Mouse (Mus musculus) megakaryocyte, embryonic 14.5 days (primary cell): Measurements from ENCODE around the gene Cd19. TPM values are rescaled to one million over a fixed set of nuclear protein-coding genes. Genes with fewer than 3 reads are reported as not detected.
"Not testable (repeated sequence)": the region's sequence is repeated elsewhere in the genome, so short reads cannot be mapped to it uniquely, and the experiment has no call there.

Experiments
- H3K27me3 ChIP-seq: replicated peaks from 2 replicates; pipeline ENCODE3; 2012; ENCODE audit warnings: inconsistent platforms
- H3K36me3 ChIP-seq: replicated peaks from 2 replicates; pipeline ENCODE3; 2012; ENCODE audit warnings: low read length, inconsistent platforms, mixed read lengths
- H3K4me1 ChIP-seq: 2 replicates; pipeline ENCODE4 v1.6.1; 2012; ENCODE audit warnings: inconsistent platforms
- H3K4me3 ChIP-seq: replicated peaks from 2 replicates; pipeline ENCODE3; 2012; ENCODE audit warnings: moderate library complexity, mild to moderate bottlenecking, inconsistent platforms
- H3K9me3 ChIP-seq: 2 replicates; pipeline ENCODE4 v1.6.1; 2012; ENCODE audit warnings: inconsistent platforms
- FLI1 ChIP-seq: IDR thresholded peaks from 2 replicates; pipeline ENCODE4 v1.6.1; 2012; ENCODE audit warnings: low read length, inconsistent platforms, mixed read lengths
- GATA1 ChIP-seq: IDR thresholded peaks from 3 replicates; pipeline ENCODE4 v1.6.1; 2012; ENCODE audit warnings: mixed read lengths, low read length, inconsistent platforms, borderline replicate concordance
- polyA plus RNA-seq: library from polyadenylated mRNA; stranded (reverse); fragments of >175 nt; gene quantifications from 2 replicates; pipeline ENCODE4 v1.2.3, GENCODE M21; 2012; ENCODE audit warnings: low replicate concordance; ENCODE audit not compliant: insufficient read depth

Cd19 gene
- polyA plus RNA-seq, 1 experiment = not detected

- Histone ChIP-seq H3K9me3 (peaks cover 5% of the 10 kb centered on the region), H3K4me3 (no peak overlapping the region), H3K27me3 (peaks cover 13% of the 10 kb centered on the region), H3K4me1 (peaks cover 68% of the 10 kb centered on the region), H3K36me3 (no peaks in the 10 kb centered on the region)
- TF ChIP-seq FLI1 (no peak), GATA1 (no peak)
Observed at GRCm38 (mm10) chr7:126418496-126418895, 3.8 kb upstream of the Cd19 start.

- H3K9me3 ChIP-seq = peaks cover 5% of the 10 kb centered on the region
- H3K4me1 ChIP-seq = peaks cover 77% of the 10 kb centered on the region
- TF ChIP-seq FLI1 (no peak), GATA1 (no peak)
- peaks cover 21% of the 10 kb centered on the region for H3K27me3 ChIP-seq
- no peaks in the 10 kb centered on the region for H3K36me3 ChIP-seq
- no peak overlapping the region for H3K4me3 ChIP-seq
Observed at GRCm38 (mm10) chr7:126417606-126418005, 2.9 kb upstream of the Cd19 start.

GRCm38 (mm10) chr7:126417045-126417444 is 2.4 kb upstream of the Cd19 start:
- H3K27me3 ChIP-seq = peaks cover 27% of the 10 kb centered on the region
- peaks cover 82% of the 10 kb centered on the region for H3K4me1 ChIP-seq
- no peak for TF ChIP-seq FLI1
- no peak for TF ChIP-seq GATA1
- H3K9me3 ChIP-seq = peaks cover 3% of the 10 kb centered on the region
- H3K4me3 ChIP-seq = no peak overlapping the region
- H3K36me3 ChIP-seq = no peaks in the 10 kb centered on the region

GRCm38 (mm10) chr7:126416615-126417014 is 1.9 kb upstream of the Cd19 start:
- H3K9me3 ChIP-seq = no peaks in the 10 kb centered on the region
- H3K36me3 ChIP-seq = no peaks in the 10 kb centered on the region
- H3K4me1 ChIP-seq = peaks cover 78% of the 10 kb centered on the region
- H3K27me3 ChIP-seq = peaks cover 31% of the 10 kb centered on the region
- no peak for TF ChIP-seq FLI1
- no peak for TF ChIP-seq GATA1
- peak overlapping the region; percentile 79 for H3K4me3 ChIP-seq

- TF ChIP-seq GATA1 = no peak
- no peak for TF ChIP-seq FLI1
- Histone ChIP-seq H3K36me3 (no peaks in the 10 kb centered on the region), H3K4me3 (no peak overlapping the region), H3K27me3 (peaks cover 69% of the 10 kb centered on the region), H3K4me1 (peaks cover 54% of the 10 kb centered on the region), H3K9me3 (0 out of 2 replicates have a peak, but pooled peaks cover 9% of the 10 kb centered on the region)
Observed at GRCm38 (mm10) chr7:126411061-126411460, 3.6 kb downstream of the Cd19 start.

GRCm38 (mm10) chr7:126408686-126409085 is 6.0 kb downstream of the Cd19 start:
- H3K4me1 ChIP-seq = peaks cover 37% of the 10 kb centered on the region
- H3K27me3 ChIP-seq = peaks cover 60% of the 10 kb centered on the region
- 0 out of 2 replicates have a peak, but pooled peaks cover 9% of the 10 kb centered on the region for H3K9me3 ChIP-seq
- H3K4me3 ChIP-seq = no peak overlapping the region
- no peaks in the 10 kb centered on the region for H3K36me3 ChIP-seq
- TF ChIP-seq FLI1 = no peak
- no peak for TF ChIP-seq GATA1

- not testable (repeated sequence) for H3K9me3 ChIP-seq, H3K4me3 ChIP-seq, H3K36me3 ChIP-seq, H3K27me3 ChIP-seq
- peaks cover 33% of the 10 kb centered on the region for H3K4me1 ChIP-seq
Observed at GRCm38 (mm10) chr7:126402518-126402917, 12.2 kb downstream of the Cd19 start.

- Histone ChIP-seq H3K4me1 (peaks cover 57% of the 10 kb centered on the region), H3K36me3 (peaks cover 5% of the 10 kb centered on the region), H3K4me3 (no peak overlapping the region), H3K27me3 (no peaks in the 10 kb centered on the region), H3K9me3 (no peaks in the 10 kb centered on the region)
- no peak for TF ChIP-seq GATA1
- TF ChIP-seq FLI1 = no peak
Observed at GRCm38 (mm10) chr7:126399548-126399947, 15.1 kb downstream of the Cd19 start.

- H3K4me1 ChIP-seq = peaks cover 60% of the 10 kb centered on the region
- TF ChIP-seq FLI1 = no peak
- TF ChIP-seq GATA1 = no peak
- no peaks in the 10 kb centered on the region for H3K27me3 ChIP-seq
- H3K4me3 ChIP-seq = no peak overlapping the region
- no peaks in the 10 kb centered on the region for H3K9me3 ChIP-seq
- peaks cover 14% of the 10 kb centered on the region for H3K36me3 ChIP-seq
Observed at GRCm38 (mm10) chr7:126397822-126398221, 16.9 kb downstream of the Cd19 start.

GRCm38 (mm10) chr7:126397221-126397620 is 17.5 kb downstream of the Cd19 start:
- no peak for TF ChIP-seq FLI1
- no peak for TF ChIP-seq GATA1
- no peaks in the 10 kb centered on the region for H3K9me3 ChIP-seq
- peaks cover 58% of the 10 kb centered on the region for H3K4me1 ChIP-seq
- H3K27me3 ChIP-seq = no peaks in the 10 kb centered on the region
- H3K36me3 ChIP-seq = peaks cover 15% of the 10 kb centered on the region
- H3K4me3 ChIP-seq = peak overlapping the region; percentile 98
